Mouse (Mus musculus): ENCODE measurements around the gene Tdrd6. TPM values are rescaled to one million over a fixed set of nuclear protein-coding genes. Genes with fewer than 3 reads are reported as not detected.

Tdrd6 gene
- total and polyA plus RNA-seq, 3 experiments, result not detected

- DNase-seq, result no peak
Observed at GRCm38 (mm10) chr17:43612221-43612620, 17.9 kb downstream of the Tdrd6 start.

- peak; percentile 7 for DNase-seq
Observed at GRCm38 (mm10) chr17:43611586-43611985, 18.5 kb downstream of the Tdrd6 start.

DNA sequence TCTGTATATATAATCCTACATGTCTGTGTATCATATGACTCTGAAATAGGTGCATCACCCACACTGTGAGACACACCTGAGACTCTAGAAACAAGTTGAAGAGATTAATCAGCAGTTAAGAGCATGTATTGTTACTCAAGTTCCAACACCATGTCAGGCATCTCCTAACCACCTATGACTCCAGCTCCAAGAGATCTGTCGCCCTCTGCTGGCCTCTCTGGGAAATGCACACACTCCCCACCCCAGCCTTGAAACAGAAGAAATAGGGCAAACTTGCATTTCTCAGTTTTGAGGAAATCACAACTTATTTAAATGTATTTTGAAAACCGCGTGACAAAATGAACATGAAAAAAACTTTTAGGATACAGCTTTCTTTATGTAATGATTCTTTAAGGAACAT is 23.4 kb downstream of the Tdrd6 start:
- DNase-seq, result peak; percentile 60

DNA sequence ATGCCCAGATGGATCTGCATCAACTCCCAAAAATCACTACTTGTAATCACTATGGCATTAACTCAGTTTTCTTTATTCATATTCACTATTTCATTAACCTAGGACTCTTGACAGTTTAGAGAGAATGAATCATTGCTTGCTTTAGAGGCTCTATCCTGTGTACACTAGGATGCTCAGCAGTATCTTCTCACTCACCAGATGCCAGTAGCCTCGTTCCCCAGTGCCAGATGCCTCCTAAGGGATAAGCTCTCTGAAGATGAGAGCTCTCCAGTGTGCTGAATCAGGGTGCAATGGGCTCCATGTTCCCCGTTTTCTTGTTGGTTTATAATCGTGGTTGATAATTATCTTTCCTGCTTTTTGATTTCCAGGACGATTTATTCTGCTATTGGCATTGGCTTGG is 31.4 kb downstream of the Tdrd6 start:
- no peak for DNase-seq

- no peak for DNase-seq
Observed at GRCm38 (mm10) chr17:43597742-43598141, 32.4 kb downstream of the Tdrd6 start.

GRCm38 (mm10) chr17:43592296-43593291 is 37.5 kb downstream of the Tdrd6 start:
- DNase-seq, result no peak

GRCm38 (mm10) chr17:43590531-43590930 is 39.6 kb downstream of the Tdrd6 start:
- DNase-seq, result no peak

GRCm38 (mm10) chr17:43589750-43590149 is 40.3 kb downstream of the Tdrd6 start:
- DNase-seq, result no peak

DNA sequence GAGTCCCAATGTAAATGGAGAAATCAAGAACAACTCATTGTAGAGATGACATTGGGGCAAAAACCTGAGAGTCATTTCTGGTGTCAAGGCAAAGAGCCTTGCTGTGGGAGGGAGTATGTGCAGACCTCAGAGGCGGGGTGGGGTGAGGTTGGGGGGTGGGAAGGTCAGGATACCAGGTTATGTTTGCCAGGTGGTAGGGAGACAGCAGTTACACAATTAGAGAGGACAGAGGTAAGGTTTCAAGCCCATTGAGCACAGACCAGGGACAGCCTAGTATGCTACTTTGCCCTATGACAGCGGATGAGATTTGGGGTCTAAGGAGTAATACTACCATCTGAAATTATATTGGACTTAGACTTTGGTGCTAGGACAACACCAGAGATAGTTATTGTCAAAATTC is 42.8 kb downstream of the Tdrd6 start:
- no peak for DNase-seq

DNA sequence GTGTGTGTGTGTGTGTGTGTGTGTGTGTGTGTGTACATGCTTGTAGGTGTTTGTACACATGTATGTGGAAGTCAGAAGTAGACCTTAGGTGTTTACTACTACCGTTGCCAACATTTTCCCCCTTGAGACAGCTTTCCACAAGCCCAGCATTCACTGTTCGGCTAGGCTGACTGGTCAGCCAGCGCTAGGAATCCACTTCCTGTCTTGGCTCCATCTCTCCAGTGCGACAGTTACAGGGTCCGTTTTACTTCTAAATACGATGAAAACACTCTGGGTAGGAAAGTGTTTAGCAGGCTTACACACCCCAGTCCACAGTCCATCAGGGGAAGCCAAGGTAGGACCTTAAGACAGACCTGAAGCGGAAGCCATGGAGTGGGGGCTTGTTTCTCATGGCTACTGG is 45.3 kb downstream of the Tdrd6 start:
- no peak for DNase-seq

- DNase-seq, result no peak
Observed at GRCm38 (mm10) chr17:43581012-43581467, 49.1 kb downstream of the Tdrd6 start.

GRCm38 (mm10) chr17:43580456-43580855 is 49.6 kb downstream of the Tdrd6 start:
- DNase-seq, result no peak

- no peak for DNase-seq
Observed at GRCm38 (mm10) chr17:43573624-43574073, 56.5 kb downstream of the Tdrd6 start.

DNA sequence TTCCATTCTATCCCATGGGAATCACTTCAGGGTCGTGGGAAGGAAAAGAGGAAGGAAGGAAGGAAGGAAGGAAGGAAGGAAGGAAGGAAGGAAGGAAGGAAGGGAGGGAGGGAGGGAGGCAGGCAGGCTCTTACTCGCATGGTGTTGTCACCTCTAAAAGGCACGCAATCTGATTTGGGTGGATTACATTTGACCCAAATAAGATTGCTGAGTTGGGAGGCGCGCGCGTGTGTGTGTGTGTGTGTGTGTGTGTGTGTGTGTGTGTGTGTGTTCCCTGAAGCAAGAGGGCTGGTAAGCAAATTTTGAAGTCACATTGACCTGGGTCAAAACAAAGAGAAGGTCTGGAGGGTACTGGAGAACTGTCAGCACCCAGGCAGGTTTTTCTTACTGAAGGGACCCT is 60.8 kb downstream of the Tdrd6 start:
- DNase-seq, result no peak

DNA sequence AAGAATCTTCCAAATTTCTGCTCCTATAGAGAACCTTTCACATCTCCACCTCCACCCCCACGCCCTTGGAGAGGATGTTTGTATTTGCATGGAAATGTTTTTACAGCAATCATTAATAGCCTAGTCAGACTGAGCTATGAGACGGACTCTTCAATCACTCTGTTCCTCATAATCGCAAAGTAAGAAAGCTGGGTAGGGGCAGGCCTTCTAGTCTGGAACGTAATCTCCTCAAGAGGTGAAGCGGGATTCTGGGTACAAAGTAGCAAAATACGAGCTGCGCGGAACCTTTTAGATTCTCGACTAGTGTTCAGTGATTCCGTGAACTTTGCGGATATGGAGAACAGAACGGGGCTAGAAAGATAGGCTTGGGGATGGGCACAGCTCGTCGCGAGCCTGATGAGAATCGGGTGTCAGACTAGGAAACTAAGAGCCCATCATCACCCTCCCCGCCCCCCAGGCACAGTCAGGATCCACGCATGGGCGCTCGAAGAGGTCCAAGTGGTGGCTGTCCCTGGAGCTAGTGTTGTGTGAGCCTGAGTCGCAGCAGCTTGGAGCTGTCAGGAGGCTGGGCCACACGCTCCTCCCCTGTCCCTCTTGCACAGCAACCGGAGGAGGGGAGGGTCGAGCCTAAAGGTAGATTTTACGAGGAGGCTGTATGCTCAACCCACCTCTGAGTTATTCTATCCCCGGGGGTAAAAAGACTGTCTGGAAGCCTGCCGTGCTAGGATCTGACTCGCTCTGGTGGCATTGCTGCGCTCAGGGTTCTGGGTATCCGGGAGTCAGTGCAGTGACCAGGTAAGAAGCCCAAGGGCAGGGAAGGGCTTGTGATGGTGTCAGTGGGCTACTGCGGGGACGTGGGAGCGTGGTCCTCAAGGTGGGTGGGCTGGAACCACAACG is 61.9 kb downstream of the Tdrd6 start, which contains the start of gene Pla2g7:
TSS of gene Pla2g7 (plus strand) at position 107 of the 897 bp plus-strand sequence.
- peak; percentile 27 for DNase-seq

- no peak for DNase-seq
Observed at GRCm38 (mm10) chr17:43567593-43567991, 62.5 kb downstream of the Tdrd6 start.

Other genes starting within 250 kb of the Tdrd6 start
- gene Mep1a, start 127.5 kb downstream of the Tdrd6 start, total RNA-seq (2021), result under 1 TPM in 1 of 2 experiments, not detected in 1; 0.14 TPM
- not detected in 2 replicates for gene Mep1a, start 127.5 kb downstream of the Tdrd6 start, polyA plus RNA-seq (2012; rRNA removed)
- not detected for gene Ankrd66, start 86.7 kb downstream of the Tdrd6 start, total RNA-seq (2021)
- gene Ankrd66, start 86.7 kb downstream of the Tdrd6 start, polyA plus RNA-seq (2012; rRNA removed), result not detected in 2 replicates
- 10 to 100 TPM; 16.7 to 20.8 TPM for gene Pla2g7, start 62.2 kb downstream of the Tdrd6 start, total RNA-seq (2021)
- 3.2 and 3.6 TPM in 2 replicates for gene Pla2g7, start 62.2 kb downstream of the Tdrd6 start, polyA plus RNA-seq (2012; rRNA removed)
- gene Slc25a27, start 36.9 kb upstream of the Tdrd6 start, total RNA-seq (2021), result 1 to 10 TPM; 2.1 to 2.2 TPM
- gene Slc25a27, start 36.9 kb upstream of the Tdrd6 start, polyA plus RNA-seq (2012; rRNA removed), result 2.1 and 3.8 TPM in 2 replicates
- gene Cyp39a1, start 37.1 kb upstream of the Tdrd6 start, total RNA-seq (2021), result 1 to 10 TPM; 2.0 to 2.2 TPM
- 0.26 and 0.27 TPM in 2 replicates for gene Cyp39a1, start 37.1 kb upstream of the Tdrd6 start, polyA plus RNA-seq (2012; rRNA removed)
- 1 to 10 TPM; 5.2 to 6.9 TPM for gene Rcan2, start 171.1 kb upstream of the Tdrd6 start, total RNA-seq (2021)
- 2.3 and 2.6 TPM in 2 replicates for gene Rcan2, start 171.1 kb upstream of the Tdrd6 start, polyA plus RNA-seq (2012; rRNA removed)

Measured in adrenal gland, adult 2 months (tissue).